Mouse (Mus musculus): Measurements from ENCODE around the gene Gpd2. TPM values are rescaled to one million over a fixed set of nuclear protein-coding genes. Genes with fewer than 3 reads are reported as not detected.

Gene Gpd2
- total and polyA plus RNA-seq, 3 experiments = 15.7 to 20.4 (median 16.7) TPM

- in situ Hi-C loops (cut with MboI; ENCODE audit: low pct_ligation_motif_present, low pct_unique_long_range_greater_than_20kb, low sequenced_read_pairs) = no loop called here
- dilution Hi-C loops (cut with MboI; ENCODE audit: extremely low pct_ligation_motif_present, extremely low pct_unique_long_range_greater_than_20kb, low sequenced_read_pairs) = no loop called here
- peak; percentile 66 for TF ChIP-seq IRF4 (IDR thresholded peaks at IDR 0.05; ENCODE audit: low read depth, low read length)
- TF ChIP-seq ZNF384 (IDR thresholded peaks at IDR 0.05; ENCODE audit: low read depth, low read length) = no peak
- 0 out of 2 replicates have a peak, but pooled peaks have one; percentile 9 for TF ChIP-seq ELF1 (IDR thresholded peaks at IDR 0.05; ENCODE audit: low read depth, low read length)
- TF ChIP-seq CHD1 (IDR thresholded peaks at IDR 0.05; ENCODE audit: low read depth, low read length) = no peak
- no peak for TF ChIP-seq KAT2A (IDR thresholded peaks at IDR 0.05; ENCODE audit: insufficient replicate concordance, low read length)
- no peak for TF ChIP-seq NELFE (IDR thresholded peaks at IDR 0.05; ENCODE audit: low read depth, low read length)
- TF ChIP-seq BHLHE40 (IDR thresholded peaks at IDR 0.05; ENCODE audit: low read depth, low read length) = peak; percentile 70
- no peak for TF ChIP-seq HCFC1 (IDR thresholded peaks at IDR 0.05; ENCODE audit: low read depth, low read length)
- no peak for TF ChIP-seq MYC (IDR thresholded peaks at IDR 0.05; ENCODE audit: low read depth, low read length)
- TF ChIP-seq PAX5 (IDR thresholded peaks at IDR 0.05; ENCODE audit: low read length) = no peak
Measured at GRCm38 (mm10) chr2:57208472-57209083, 28.9 kb upstream of the Gpd2 start.

GRCm38 (mm10) chr2:57211049-57212001, 26.1 kb upstream of the Gpd2 start:
- no peaks in the 10 kb centered on the region for H3K9me3 ChIP-seq (replicated peaks; ENCODE audit: low read length)
- dilution Hi-C loops (cut with MboI; ENCODE audit: extremely low pct_ligation_motif_present, extremely low pct_unique_long_range_greater_than_20kb, low sequenced_read_pairs) (no loop called here), in situ Hi-C loops (cut with MboI; ENCODE audit: low pct_ligation_motif_present, low pct_unique_long_range_greater_than_20kb, low sequenced_read_pairs) (no loop called here)
- no peaks in the 10 kb centered on the region for H3K79me2 ChIP-seq (replicated peaks; ENCODE audit: control insufficient read depth, extremely low read depth, insufficient read depth, poor library complexity, severe bottlenecking)
- DNase-seq (ENCODE audit: extremely low read depth) = no peak
- peaks cover 0 to 5% of the 10 kb centered on the region in 2 experiments; a peak in 2 of 4 replicates for H3K4me1 ChIP-seq (ENCODE audit: control insufficient read depth in 1 of 2, insufficient read depth in 2 of 2)
- H3K27ac ChIP-seq (ENCODE audit: insufficient read depth, low read depth) = no peak overlapping the region
- no peak overlapping the region for H3K9ac ChIP-seq (ENCODE audit: insufficient read depth, low read depth)
- H3K4me2 ChIP-seq (ENCODE audit: insufficient read depth, low read depth, poor library complexity, severe bottlenecking) = no peak overlapping the region
- no peak for TF ChIP-seq CHD2 (IDR thresholded peaks at IDR 0.05; ENCODE audit: low read length)
- TF ChIP-seq POLR2A (IDR thresholded peaks at IDR 0.05; ENCODE audit: low read depth, low read length) = no peak
- no peak for TF ChIP-seq ETS1 (conservative IDR thresholded peaks at IDR 0.05; ENCODE audit: low read depth, low read length)
- no peak for TF ChIP-seq MAZ (IDR thresholded peaks at IDR 0.05; ENCODE audit: low read depth, low read length)
- TF ChIP-seq ZNF384 (IDR thresholded peaks at IDR 0.05; ENCODE audit: low read depth, low read length) = no peak
- TF ChIP-seq TBP (conservative IDR thresholded peaks at IDR 0.05; ENCODE audit: low read depth, low read length) = no peak
- no peak for TF ChIP-seq JUND (conservative IDR thresholded peaks at IDR 0.05; ENCODE audit: low read depth, low read length)
- no peak for TF ChIP-seq RCOR1 (conservative IDR thresholded peaks at IDR 0.05; ENCODE audit: low read depth, low read length)
- TF ChIP-seq KAT2A (IDR thresholded peaks at IDR 0.05; ENCODE audit: insufficient replicate concordance, low read length) = no peak
- no peak for TF ChIP-seq E2F4 (IDR thresholded peaks at IDR 0.05; ENCODE audit: insufficient replicate concordance, low read depth, low read length)
- no peak for TF ChIP-seq USF1 (IDR thresholded peaks at IDR 0.05; ENCODE audit: low read depth, low read length)
- no peaks in the 10 kb centered on the region for H3K27me3 ChIP-seq (replicated peaks)
- no peak overlapping the region for H3K4me3 ChIP-seq (replicated peaks in 1 of 3; ENCODE audit: low read depth in 2 of 3, low read length in 2 of 3, poor library complexity in 1 of 3)
- no peaks in the 10 kb centered on the region for H3K36me3 ChIP-seq (replicated peaks in 1 of 2; ENCODE audit: control insufficient read depth in 1 of 2, insufficient read depth in 1 of 2, low read length in 1 of 2)

More at GRCm38 (mm10) chr2:57208472-57209083, 28.9 kb upstream of the Gpd2 start:
- Histone ChIP-seq H3K9me3 (replicated peaks; ENCODE audit: low read length) (no peaks in the 10 kb centered on the region), H3K4me1 (ENCODE audit: control insufficient read depth in 1 of 2, insufficient read depth in 2 of 2) (peaks cover 0 to 5% of the 10 kb centered on the region in 2 experiments; a peak in 2 of 4 replicates), H3K27ac (ENCODE audit: insufficient read depth, low read depth) (no peak overlapping the region), H3K36me3 (replicated peaks in 1 of 2; ENCODE audit: control insufficient read depth in 1 of 2, insufficient read depth in 1 of 2, low read length in 1 of 2) (no peaks in the 10 kb centered on the region), H3K9ac (ENCODE audit: insufficient read depth, low read depth) (no peak overlapping the region), H3K4me3 (replicated peaks in 1 of 3; ENCODE audit: low read depth in 2 of 3, low read length in 2 of 3, poor library complexity in 1 of 3) (no peak overlapping the region), H3K79me2 (replicated peaks; ENCODE audit: control insufficient read depth, extremely low read depth, insufficient read depth, poor library complexity, severe bottlenecking) (no peaks in the 10 kb centered on the region), H3K4me2 (ENCODE audit: insufficient read depth, low read depth, poor library complexity, severe bottlenecking) (peak overlapping the region; percentile 51; the same call in 1 of the 2 replicates), H3K27me3 (replicated peaks) (no peaks in the 10 kb centered on the region)
- peak; percentile 41 for DNase-seq (ENCODE audit: extremely low read depth)
